Mouse (Mus musculus) testis, adult 2 months (tissue): ENCODE results near the gene Acsl6.

Source experiments
- CTCF ChIP-seq: fragments of 200-500 bp; IDR thresholded peaks from 2 replicates; pipeline ENCODE4 v1.5.1; 2012; ENCODE audit warnings: low read depth, mild to moderate bottlenecking, inconsistent platforms, low read length, moderate library complexity; ENCODE audit not compliant: control insufficient read depth, insufficient read depth, insufficient replicate concordance
- POLR2A ChIP-seq: fragments of 200-500 bp; IDR thresholded peaks from 2 replicates; pipeline ENCODE4 v1.6.1; 2012; ENCODE audit warnings: low read depth, mild to moderate bottlenecking, inconsistent platforms, low read length, moderate library complexity; ENCODE audit not compliant: control insufficient read depth

DNA sequence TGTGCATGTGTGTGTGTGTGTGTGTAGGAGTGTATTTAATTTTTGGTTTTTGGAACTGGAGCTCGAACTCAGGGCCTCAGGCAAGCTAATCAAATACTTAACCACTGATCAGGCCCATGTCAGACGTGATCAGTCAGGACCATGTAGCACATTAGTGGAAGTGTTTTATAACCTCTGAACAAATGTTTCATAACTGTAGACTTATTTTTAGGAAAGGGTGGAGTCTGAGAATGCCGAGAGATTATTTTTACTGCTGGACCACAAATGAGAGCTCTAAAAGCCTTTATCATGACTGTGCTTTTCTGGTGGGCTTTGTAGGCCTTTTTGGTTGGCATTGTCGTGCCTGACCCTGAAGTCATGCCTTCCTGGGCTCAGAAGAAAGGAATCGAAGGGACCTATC lies 48.1 kb downstream of the Acsl6 start:
- TF ChIP-seq POLR2A (no peak), CTCF (no peak)
